Mouse (Mus musculus) thymus, adult 2 months (tissue): ENCODE data around the gene Vmn2r33. TPM values are rescaled to one million over a fixed set of nuclear protein-coding genes. Genes with fewer than 3 reads are reported as not detected.
"Not testable (repeated sequence)": the region's sequence is repeated elsewhere in the genome, so short reads cannot be mapped to it uniquely, and the experiment has no call there.

Source experiments
- DNase-seq: peaks from one replicate; pipeline ENCODE4 v3.0.0; 2021
- H3K27ac ChIP-seq: fragments of 200-500 bp; 2 replicates; pipeline ENCODE4 v1.5.1; 2012; ENCODE audit warnings: low read length, control low read depth; ENCODE audit not compliant: control insufficient read depth, insufficient read depth
- H3K27me3 ChIP-seq: fragments of 200-500 bp; 2 replicates; pipeline ENCODE4 v1.6.1; 2012; ENCODE audit warnings: mild to moderate bottlenecking, low read length, moderate library complexity, mixed read lengths; ENCODE audit not compliant: control insufficient read depth, insufficient read depth
- H3K36me3 ChIP-seq: fragments of 200-500 bp; 2 replicates; pipeline ENCODE4 v1.6.1; 2012; ENCODE audit warnings: mild to moderate bottlenecking, low read length, moderate library complexity; ENCODE audit not compliant: control insufficient read depth, insufficient read depth
- H3K4me1 ChIP-seq: fragments of 200-500 bp; replicated peaks from 2 replicates; pipeline ENCODE4 v1.6.1; 2012; ENCODE audit warnings: low read length; ENCODE audit not compliant: control insufficient read depth, insufficient read depth
- H3K4me3 ChIP-seq: fragments of 200-500 bp; 2 replicates; pipeline ENCODE4 v1.5.1; 2012; ENCODE audit warnings: mild to moderate bottlenecking, low read length, control low read depth, moderate library complexity; ENCODE audit not compliant: control insufficient read depth, insufficient read depth
- polyA plus RNA-seq: library from polyadenylated mRNA; depleted of rRNA; stranded (reverse); fragments of >200 nt; gene quantifications from 2 replicates; pipeline ENCODE4 v1.2.3, GENCODE M21; 2012; rRNA removed

Vmn2r33 gene
- not detected in 2 replicates for polyA plus RNA-seq

DNA sequence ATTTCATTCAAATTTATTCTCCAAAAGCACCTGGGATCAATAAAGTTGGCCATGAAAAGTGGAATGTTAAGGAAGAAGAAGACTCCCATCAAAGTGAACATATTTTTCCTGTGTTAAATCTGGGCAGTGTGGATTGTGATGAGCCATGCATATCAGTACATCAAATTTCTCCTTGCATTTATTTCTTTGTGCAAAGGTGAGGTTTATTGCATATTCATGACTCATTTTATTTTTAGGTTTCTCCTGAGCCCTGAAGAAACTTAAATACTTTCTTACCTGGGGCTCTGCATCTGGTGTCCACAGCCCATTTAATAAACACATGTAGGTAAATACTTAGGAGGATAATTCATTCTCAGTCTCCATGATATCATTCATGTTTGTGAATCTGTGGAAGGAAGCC lies at the start of gene Vmn2r33:
Vmn2r33 (minus strand) TSS at position 101 of the 400 bp plus-strand sequence.
- DNase-seq, H3K4me3 ChIP-seq, H3K4me1 ChIP-seq, H3K27me3 ChIP-seq, H3K27ac ChIP-seq, H3K36me3 ChIP-seq: not testable (repeated sequence)

Other genes with a start within 250 kb of the Vmn2r33 start
- not detected in 2 replicates for gene Vmn2r30, start 229.2 kb downstream of the Vmn2r33 start, polyA plus RNA-seq
- gene Gm45783, start 192.2 kb downstream of the Vmn2r33 start, polyA plus RNA-seq = not detected in 2 replicates
- not detected in 2 replicates for gene Vmn2r31, start 167.1 kb downstream of the Vmn2r33 start, polyA plus RNA-seq
- gene Vmn2r32, start 86.8 kb downstream of the Vmn2r33 start, polyA plus RNA-seq = not detected in 2 replicates
- not detected in 2 replicates for gene Vmn2r34, start 122.7 kb upstream of the Vmn2r33 start, polyA plus RNA-seq